Mouse (Mus musculus): ENCODE results near the gene Rtl8a. TPM values are rescaled to one million over a fixed set of nuclear protein-coding genes. Genes with fewer than 3 reads are reported as not detected.

The Rtl8a gene
- polyA plus RNA-seq, 2 experiments from 2014 or later = 18.9 to 19.7 TPM

Other genes with a start within 250 kb of the Rtl8a start
- gene Etd, start 208.8 kb downstream of the Rtl8a start, polyA plus RNA-seq (2017; shearing (Covaris generic)) = not detected
- 10 to 100 TPM; 19.2 to 30.0 TPM for gene Rtl8c, start 35.6 kb downstream of the Rtl8a start, polyA plus RNA-seq (2017; shearing (Covaris generic))
- gene Gm14597, start 34.7 kb downstream of the Rtl8a start, polyA plus RNA-seq (2017; shearing (Covaris generic)) = not detected
- gene Rtl8b, start 26.7 kb upstream of the Rtl8a start, polyA plus RNA-seq (2017; shearing (Covaris generic)) = 10 to 100 TPM; 10.8 to 11.9 TPM
- gene 4930502E18Rik, start 81.1 kb upstream of the Rtl8a start, polyA plus RNA-seq (2017; shearing (Covaris generic)) = not detected
- not detected for gene 1700013H16Rik, start 114.1 kb upstream of the Rtl8a start, polyA plus RNA-seq (2017; shearing (Covaris generic))
- gene Zfp36l3, start 132.7 kb upstream of the Rtl8a start, polyA plus RNA-seq (2017; shearing (Covaris generic)) = not detected
- gene Xlr, start 154.0 kb upstream of the Rtl8a start, polyA plus RNA-seq (2017; shearing (Covaris generic)) = 1 to 10 TPM; 1.4 to 2.3 TPM